Mouse (Mus musculus): Measurements from ENCODE around the gene Hspa1a.
"Not testable (repeated sequence)": the region's sequence is repeated elsewhere in the genome, so short reads cannot be mapped to it uniquely, and the experiment has no call there.

Hspa1a gene

DNA sequence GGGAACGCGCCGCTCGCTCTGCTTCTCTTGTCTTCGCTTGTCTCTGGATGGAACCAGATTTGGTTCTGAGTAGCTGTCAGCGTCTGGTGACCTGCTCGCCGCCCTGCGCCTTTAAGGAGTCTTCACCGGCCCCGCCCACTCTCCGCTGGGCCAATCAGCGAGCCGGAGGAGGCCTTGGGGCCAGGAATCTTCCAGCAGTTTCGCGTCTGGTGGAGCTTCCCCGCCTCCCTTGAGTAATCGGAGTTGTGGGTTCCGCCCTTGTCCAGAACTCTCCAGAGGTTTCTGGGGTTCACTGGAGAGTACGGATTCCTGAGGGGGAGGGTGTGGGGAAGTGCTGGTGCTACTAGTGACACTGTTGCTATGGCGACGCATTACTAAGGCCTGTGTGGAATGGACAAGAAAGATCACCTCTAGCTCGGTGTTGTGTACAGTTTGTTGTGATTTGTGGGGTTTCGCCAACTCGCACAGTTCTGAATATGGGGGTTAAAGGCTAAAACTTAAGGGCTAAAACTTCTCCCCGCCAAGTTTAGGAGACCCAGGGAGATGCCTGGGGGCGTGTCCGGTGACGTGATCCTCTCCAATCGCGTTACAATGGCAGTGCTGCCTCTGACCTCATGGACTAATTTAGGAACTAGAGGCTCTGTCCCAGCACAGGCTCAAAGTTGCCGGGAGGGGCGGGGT, at the start of gene Hspa1a, which contains the start of gene Hspa1l:
TSS of gene Hspa1a (minus strand) at position 88 of the 681 bp plus-strand sequence.
TSS of gene Hspa1l (plus strand) at position 635 of the 681 bp plus-strand sequence.
- DNase-seq (ENCODE audit: low read depth, low spot score), result not testable (repeated sequence)

DNA sequence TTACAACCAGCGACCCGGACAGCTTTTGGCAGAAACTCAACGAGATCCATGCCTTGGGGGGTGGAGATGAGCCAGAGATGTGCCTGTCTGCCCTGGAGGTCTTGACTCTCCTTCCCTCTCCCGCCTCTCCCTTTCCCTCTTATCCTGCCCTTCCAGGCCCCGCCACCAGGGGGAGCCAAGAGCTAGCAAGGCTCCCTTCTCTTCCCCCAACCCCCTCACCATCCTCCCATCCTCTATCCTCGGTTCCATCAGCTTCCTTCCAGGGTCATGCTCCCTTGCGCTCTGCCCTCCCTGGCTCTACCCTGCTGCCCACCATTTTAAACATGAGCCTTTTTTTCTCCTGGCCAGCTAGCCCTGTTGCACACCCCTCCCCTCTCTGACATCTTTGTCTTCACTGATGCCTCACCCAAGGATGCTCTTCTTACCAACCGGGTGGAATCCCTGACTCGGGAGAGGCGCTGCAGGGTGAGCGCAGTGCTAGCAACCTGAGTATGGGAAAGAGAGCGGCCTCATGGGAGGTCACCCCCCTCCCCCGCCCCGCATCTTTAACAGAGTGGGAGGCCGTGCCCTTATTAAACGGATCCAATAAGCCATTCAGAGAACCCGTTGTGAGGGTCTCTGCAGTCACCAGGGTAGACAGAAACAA, 49.3 kb upstream of the Hspa1a start:
- peak; percentile 65 for DNase-seq (ENCODE audit: low read depth, low spot score)

DNA sequence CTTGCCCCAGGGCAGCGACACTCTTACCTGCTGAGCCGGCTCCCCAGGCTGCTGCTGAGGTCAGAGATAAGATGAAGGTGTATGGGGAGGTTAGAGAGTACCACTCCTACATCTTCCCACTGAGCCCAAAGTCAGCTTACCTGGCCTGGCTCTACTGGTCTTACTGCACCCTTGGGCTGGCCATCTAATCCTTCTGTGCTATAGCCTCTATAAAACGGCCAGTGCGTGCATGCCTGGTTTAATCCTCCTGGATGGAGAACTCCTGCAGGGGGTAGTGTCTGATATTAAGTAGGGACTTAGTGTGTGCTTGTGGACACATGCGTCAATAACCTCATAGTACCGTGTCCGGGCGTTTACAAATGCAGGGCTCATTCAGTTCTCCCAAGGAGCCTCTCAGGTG, 48.6 kb upstream of the Hspa1a start:
- no peak for DNase-seq (ENCODE audit: low read depth, low spot score)

DNA sequence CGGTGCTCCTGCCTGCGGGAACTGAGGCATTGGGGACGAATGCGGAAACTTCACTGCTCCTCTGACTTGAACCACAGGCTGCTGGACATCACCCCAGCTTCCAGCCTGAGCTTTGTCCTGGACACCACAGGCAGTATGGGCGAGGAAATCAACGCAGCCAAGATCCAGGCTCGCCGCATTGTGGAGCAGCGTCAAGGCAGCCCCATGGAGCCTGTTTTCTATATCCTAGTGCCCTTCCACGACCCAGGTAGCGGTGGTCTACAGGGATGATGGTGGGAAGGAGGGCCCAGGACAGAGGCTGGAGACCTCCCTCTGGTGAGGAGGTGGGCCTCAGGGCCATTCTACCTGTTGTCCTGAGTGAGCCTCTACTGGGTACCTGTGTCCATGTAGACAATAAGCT, 47.9 kb upstream of the Hspa1a start:
- DNase-seq (ENCODE audit: low read depth, low spot score), result no peak

DNA sequence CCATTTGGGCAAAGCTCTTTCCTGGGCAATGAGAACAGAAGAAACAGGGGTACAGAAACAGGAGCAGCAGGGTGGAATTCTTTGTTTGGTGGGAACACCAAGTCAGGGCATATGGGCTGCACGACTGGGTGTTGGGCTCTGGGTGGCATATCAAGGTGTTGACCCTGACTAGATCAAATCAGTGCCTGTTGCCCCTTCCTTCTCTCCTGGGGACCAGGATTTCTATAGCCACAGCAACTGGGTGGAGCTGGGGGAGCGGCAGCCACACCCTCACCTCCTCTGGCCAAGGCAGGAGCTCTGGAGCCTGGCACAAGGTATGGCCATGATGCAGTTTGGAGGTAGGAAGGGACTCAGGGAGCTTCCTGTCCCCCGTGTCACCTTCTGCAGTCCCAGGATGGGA, 46.2 kb upstream of the Hspa1a start:
- DNase-seq (ENCODE audit: low read depth, low spot score), result no peak

DNA sequence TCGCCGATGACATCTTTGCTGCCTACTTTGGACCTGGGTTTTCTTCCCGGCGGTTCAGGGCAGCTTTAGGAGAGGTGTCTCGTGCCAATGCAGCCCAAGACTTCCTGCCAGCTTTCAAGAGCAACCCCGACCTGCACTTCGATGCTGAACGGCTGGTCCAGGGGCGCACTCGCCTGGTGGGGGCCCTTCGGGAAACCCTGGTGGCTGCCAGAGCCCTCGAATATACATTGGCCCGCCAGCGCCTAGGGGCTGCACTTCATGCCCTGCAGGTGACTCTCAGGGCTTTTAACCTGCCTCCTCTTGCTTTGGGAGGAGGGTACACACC, 45.7 kb upstream of the Hspa1a start:
- DNase-seq (ENCODE audit: low read depth, low spot score), result no peak

DNA sequence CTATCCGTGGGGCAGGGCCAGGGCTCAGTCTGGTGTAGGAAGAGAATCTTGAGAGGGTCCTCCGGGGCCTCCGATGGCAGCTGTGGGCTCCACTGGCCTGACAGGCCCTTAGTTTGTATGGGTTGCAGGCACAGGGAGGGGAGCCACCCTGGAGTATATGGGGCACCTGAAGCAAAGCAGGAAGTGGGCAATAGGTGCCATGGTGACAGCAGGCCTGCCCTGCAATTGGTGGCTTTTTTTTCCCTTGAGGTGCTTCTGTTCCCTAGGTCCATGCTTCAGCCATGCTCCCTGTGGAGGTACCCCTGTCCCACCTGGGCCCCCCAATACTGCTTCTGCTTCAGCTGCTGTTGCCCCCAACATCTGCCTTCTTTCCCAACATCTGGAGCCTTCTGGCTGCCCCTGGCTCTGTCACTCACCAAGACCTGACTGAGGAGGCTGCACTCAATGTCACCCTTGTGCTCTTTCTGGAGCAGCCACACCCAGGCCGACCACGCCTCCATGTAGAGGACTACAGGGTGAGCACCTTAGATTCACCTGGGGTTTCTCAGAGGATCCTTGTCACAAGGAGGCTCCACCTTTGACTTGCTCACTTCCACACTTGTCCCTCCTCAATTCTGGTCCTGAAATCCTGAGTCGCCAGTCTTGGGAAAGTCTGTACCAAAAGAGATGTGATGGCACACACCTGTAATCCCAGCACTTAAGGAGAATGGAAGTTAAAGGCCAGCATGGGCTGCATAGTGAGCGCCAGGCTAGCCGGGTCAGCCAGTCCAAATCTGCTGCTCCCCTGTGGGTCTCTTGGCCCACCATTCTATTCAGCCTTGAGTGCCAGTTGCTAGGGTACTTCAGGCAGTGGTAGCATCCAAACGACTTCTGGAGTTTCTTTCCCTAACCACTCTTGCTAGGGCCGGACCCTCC, 45.1 kb upstream of the Hspa1a start:
- DNase-seq (ENCODE audit: low read depth, low spot score), result no peak

DNA sequence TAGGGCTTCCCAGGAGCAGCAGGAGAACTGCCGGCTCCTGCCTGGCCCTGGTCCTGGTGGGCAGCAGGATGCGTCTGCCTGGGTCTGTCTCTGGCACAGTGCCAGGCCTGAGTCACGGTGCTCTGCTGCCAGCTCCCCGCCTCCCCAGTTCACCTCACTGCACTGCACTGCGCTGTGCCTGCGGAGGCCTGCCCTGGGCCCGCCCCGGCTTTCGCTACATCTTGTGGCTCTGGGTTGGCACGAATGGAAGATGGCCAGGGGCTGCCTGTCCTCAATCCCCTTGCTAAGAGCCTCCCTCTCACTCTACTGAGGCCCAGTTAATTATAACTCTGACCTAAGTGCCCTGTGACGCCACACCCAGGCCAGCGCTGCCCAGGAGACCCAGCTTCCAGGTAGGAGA, 44.4 kb upstream of the Hspa1a start, which contains the start of gene Vwa7:
TSS of gene Vwa7 (plus strand) at position 204 of the 400 bp plus-strand sequence.
- DNase-seq (ENCODE audit: low read depth, low spot score), result no peak

DNA sequence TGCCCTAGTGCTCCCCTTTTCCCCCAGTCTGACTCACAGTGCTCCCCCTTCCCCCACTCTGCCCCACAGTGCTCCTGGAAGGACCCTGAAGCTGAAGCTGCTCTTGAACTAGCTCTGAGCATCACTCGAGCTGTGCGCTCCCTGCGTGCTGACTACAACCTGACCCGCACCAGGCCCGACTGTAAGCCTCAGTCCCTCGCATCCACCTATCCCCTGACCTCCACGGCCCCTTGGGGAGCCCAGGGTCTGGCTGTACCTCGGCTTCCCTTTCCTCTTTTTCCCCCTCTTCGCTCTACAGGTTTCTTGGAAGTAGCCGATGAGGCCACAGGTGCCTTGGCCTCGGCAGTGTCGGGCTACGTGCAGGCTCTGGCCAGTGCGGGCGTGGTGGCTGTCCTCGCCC, 43.3 kb upstream of the Hspa1a start:
- no peak for DNase-seq (ENCODE audit: low read depth, low spot score)

DNA sequence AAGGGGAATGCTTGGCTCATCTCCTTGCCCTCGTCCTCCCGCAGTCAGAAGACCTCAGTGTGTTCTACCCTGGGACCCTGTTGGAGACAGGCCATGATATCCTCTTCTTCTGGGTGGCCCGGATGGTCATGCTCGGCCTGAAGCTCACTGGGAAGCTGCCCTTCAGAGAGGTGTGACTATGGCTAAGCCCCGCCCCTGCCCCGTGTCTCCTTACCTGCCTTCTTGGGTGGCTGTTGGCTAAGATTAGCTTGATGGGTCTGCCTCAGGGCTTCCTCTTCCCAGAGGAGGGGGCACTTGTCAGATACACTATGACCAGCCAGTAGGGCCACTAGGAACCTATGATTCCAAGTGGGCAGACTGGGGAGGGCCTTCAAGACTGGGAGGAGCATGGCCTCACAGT, 41.3 kb upstream of the Hspa1a start:
- DNase-seq (ENCODE audit: low read depth, low spot score), result no peak

DNA sequence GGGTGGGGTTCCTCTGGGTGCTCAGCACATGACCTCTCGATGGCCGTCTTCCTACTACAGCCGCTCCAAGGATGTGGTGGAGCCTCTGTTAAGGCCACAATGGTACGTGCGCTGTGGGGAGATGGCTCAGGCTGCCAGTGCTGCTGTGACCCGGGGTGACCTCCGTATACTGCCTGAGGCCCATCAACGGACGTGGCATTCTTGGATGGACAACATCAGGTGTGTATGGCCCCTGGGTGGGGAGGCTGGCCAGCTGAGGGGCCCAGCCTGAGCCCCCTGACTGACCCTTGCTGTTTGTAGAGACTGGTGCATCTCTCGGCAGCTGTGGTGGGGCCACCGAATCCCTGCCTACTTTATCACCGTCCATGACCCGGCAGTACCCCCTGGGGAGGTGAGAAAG, 40.5 kb upstream of the Hspa1a start:
- DNase-seq (ENCODE audit: low read depth, low spot score), result no peak

DNA sequence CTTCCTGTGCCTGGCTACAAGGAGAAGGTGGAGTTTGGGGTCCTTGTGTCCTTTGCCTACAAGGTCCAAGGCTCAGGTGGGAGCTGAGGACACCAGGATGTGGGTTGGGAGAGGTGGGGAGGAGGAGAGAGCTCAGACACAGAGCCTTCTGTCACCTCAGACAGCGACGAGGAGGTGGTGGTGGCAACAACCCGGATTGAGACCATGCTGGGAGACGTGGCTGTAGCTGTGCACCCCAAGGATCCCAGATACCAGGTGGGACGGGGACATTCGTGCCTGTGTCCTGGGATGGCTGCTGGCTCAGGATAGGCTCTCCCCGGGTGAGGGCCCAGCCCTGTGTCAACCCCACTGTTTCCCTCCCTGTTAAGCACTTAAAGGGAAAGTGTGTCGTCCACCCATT, 39.5 kb upstream of the Hspa1a start:
- no peak for DNase-seq (ENCODE audit: low read depth, low spot score)

DNA sequence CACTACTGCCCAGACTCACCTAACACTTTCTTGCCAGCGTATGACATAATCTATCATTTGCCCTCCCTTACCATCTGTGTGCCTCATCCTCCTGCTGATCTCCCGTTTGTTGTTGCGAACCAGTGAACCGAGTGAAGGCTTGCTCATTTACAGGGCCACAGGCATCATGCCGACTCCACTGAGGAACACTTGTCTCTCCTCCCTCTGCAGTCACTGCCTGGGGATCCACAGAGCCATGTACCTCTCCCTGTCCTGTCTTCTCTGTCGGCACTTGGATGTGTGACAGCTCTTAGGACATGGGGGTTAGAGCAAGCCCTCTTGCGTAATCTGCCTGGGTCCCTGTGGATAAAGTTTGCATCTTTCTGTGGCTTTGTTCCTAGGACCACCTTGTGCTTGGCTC, 37.6 kb upstream of the Hspa1a start:
- DNase-seq (ENCODE audit: low read depth, low spot score), result no peak

DNA sequence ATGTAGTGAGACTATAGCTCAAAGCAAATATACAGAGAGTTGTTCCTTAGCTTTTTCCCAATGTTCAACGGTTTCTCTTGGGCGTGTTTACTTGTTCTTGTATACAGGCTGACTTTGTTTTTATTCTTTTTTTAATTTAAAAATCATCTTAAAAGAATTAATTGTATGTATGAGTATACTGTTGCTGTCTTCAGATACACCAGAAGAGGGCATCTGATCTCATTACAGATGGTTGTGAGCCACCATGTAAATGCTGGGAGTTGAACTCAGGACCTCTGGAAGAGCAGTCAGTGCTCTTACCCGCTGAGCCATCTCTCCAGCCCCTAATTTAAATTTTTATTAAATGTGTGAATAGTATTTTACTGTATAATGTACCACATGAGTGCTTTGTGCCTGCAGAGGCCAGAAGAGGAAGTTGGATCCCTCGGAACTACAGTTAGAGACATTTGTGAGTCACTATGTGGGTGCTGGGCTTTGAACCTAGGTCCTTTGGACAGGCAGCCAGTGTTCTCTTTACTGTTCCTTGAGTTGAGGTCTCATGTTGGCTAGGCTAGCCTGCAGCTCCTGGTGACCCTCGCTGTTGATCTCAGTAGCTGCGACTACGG, 35.5 kb upstream of the Hspa1a start:
- no peak for DNase-seq (ENCODE audit: low read depth, low spot score)

DNA sequence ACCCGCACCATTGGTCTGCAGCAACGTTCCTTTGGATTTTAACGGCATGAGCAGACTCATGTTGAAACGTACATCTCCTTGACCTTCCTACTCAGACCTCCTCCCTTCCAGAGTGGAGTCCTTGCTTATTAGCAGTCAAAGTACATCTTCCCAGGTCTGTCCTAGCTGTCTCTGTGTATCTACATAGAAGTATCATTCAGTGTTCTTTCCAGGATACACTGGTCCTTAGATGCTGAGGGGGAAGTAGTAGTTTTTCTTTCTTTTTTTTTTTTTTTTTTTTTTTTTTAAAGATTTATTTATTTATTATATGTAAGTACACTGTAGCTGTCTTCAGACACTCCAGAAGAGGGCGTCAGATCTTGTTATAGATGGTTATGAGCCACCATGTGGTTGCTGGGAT, 33.9 kb upstream of the Hspa1a start:
- DNase-seq (ENCODE audit: low read depth, low spot score), result not testable (repeated sequence)

DNA sequence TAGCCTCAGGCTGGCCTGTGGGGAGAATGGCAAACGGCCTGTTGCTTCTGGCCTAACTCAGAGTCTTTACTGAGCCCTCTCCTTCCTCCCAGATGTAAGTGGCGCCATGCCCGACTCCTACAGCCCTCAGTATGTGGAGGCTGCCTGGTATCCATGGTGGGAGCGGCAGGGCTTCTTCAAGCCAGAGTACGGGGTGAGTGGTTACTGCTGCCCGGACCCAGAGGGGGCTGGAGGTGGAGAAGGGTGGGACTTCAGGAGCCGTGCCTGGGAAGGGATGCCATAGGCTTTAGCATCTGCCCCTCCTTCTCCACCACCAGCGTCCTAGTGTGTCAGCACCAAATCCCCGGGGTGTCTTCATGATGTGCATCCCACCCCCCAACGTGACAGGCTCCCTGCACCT, 33.2 kb upstream of the Hspa1a start:
- DNase-seq (ENCODE audit: low read depth, low spot score), result no peak

DNA sequence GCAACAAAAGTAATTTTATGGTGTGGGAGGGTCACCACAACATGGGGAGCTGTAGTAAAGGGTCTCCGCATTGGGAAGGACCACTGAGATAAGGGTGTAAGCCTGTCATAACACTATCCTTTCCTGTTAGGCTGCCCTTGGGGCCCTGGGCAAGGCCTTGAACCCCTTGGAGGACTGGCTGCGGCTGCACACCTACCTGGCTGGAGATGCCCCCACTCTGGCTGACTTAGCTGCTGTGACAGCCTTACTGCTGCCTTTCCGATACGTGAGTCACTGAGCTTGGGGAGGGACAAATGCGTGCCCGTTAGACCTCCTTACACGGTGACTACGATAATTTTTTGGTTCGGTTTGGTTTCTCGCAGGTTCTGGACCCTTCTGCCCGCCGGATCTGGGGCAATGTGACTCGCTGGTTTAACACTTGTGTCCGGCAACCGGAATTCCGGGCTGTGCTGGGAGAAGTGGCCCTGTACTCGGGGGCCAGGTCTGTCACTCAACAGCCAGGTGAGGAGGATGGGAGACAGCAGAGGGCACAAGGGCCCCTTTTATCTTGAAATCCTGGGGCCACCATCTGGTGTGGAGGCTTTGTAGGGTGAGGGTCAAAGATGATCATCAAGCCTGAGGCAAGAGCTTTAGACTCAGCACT, 32.2 kb upstream of the Hspa1a start:
- no peak for DNase-seq (ENCODE audit: low read depth, low spot score)

DNA sequence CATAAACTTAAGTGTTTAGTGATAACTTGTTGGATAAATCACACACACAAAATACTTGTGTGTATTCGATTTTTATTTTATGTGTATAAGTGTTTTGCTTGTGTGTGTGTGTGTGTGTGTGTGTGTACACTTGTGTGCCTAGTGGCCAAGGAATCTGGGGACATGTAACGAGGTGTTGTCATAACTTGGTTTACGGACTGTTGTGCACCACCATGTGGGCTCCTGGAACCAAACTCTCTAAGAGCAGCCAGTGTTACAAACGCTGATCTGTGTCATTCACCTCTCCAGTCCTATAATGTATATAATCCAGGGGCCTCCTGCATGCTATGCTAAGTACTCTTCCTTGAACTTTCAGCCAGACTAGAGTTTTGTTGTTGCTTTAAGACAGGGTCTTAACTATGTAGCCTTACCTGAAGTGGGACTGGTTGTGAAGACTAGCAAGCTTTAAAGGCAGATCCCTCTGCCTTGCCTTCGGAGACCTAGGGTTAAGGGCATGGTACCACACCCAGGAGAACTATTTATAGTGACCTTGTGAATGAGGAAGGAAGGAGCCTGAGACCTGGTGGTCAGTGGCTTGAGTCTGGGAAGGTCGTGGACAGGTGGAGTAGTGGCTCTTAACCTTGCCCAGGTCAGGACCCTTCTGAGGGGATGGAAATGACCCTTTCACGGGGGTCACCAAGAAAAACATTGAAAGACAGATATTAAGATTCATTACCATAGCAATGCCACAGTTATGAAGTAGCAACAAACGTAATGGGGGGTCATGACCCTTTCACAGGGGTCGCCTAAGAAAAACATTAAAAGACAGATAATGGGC, 31.3 kb upstream of the Hspa1a start:
- DNase-seq (ENCODE audit: low read depth, low spot score), result no peak

DNA sequence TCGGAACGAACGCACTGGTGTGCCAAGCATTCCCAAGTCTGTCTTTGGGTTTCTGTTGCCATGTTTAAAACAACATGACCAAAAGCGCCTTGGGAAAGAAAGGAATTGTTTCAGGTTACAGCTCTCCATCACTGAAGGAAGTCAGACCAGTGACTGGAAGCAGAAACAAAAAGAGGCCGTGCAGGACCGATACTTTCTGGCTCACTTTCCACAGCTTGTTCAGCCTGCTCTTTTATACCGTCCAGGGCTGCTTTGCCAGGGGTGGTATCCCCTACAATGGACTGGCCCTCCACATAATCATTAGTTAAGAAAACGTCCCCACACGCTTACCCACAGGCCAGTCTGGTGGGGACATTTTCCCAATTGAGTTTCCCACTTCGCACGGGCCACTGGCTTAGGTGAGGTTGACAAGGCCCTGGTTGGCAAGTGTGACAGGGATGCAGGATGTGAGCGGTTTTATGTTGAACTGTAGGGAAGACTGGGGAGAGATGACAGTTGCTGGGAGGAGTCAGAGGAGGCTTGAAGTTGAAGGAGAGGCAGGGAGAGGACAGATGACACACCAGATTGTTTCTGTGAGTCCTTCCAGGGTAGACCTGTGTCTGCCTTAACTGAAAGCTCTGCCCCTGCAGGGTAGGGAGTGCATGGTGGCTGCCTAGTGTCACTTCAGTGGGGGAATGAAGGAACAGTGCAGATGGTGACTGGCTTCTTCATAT, 30.4 kb upstream of the Hspa1a start:
- no peak for DNase-seq (ENCODE audit: low read depth, low spot score)
